Mouse (Mus musculus) adrenal gland, postnatal 10 days (tissue): ENCODE measurements around the gene Nt5m. TPM values are rescaled to one million over a fixed set of nuclear protein-coding genes. Genes with fewer than 3 reads are reported as not detected.

Experiments
- DNase-seq: peaks from one replicate; pipeline ENCODE4 v3.0.0; 2021; ENCODE audit warnings: mixed read lengths
- total RNA-seq, 2 experiments: library from RNA; stranded (reverse); gene quantifications; 2 replicates each; pipeline ENCODE4 v1.2.3; 2021

Gene Nt5m
- total RNA-seq, 2 experiments from 2014 or later, result 31.4 to 34.2 TPM

DNA sequence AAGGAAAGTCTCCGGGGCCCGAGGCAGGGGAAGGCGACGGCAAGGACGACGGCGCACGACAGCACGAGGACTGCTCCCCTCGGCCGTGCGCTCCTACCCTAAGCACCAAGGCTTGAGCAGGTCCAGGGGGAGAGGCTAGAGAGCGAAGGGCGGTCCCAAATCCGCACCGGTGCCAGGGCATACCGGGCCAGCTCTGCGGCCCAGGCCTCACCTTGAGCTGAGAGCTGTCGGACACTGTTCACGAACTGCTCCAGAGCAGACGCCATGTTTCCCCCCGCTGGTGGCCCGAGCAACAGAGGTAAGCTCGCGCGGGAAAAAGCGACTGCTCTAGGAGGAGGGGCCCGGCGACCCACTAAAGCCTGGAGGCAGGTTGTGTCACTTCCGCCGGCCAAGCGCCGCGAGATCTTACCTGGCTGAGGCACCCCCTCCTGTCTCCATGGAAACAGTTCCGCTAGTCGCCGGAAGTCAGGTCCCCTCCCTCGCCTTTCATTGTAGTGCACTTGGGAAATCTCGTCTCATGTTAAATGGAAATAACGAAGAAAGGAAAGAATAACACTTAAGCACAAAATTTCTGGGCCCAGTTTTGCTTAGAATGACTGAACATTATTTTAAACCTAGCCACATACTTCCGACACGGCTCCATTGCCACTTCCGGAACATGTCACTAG lies 346 bp downstream of the Nt5m start, which contains the start of gene Cops3:
Cops3 (minus strand) TSS at position 380 of the 668 bp plus-strand sequence.
- peak; percentile 96 for DNase-seq

DNA sequence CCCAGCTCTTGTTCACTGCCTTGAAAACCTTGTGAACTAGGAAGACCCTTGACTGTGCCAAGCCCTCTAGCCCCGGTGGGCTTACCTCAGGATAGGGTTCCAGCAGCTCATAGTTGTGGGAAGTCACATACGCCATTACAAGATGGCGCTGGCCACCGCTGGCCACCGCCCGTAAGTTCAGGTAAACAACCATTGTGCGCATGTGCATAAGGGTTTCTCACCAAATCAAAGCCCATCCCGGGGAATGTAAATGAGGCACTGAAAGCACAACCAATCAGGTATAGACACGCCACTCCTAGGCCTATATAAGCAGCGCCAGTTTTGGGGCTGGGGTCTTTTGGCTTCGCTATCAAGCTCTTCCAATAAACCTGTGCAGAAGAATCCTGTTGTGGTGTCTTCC lies 7.1 kb downstream of the Nt5m start:
- no peak for DNase-seq

- DNase-seq, result peak; percentile 45
Observed at GRCm38 (mm10) chr11:59847131-59847530, 7.9 kb downstream of the Nt5m start.

GRCm38 (mm10) chr11:59847891-59848884 lies 8.9 kb downstream of the Nt5m start:
- peak; percentile 88 for DNase-seq

GRCm38 (mm10) chr11:59852865-59853264 lies 13.6 kb downstream of the Nt5m start:
- DNase-seq, result no peak

DNA sequence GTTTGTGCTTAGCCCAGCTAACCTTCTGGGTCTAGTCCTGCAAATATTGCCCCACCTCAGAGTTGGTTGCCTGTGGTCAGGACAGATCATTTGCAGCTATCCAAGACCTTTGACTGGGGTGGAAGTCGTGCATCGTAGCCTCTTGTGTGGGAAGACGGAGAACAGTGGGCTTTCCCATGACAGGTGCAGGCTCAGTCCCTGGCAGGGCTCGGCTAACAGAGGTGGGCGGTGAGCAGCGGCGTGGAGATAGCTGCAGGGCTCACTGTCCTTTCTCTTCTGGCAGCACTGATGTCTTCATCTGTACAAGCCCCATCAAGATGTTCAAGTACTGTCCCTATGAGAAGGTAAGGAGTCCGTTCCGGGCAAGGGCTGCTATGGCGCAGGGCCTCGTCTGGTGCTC lies 21.2 kb downstream of the Nt5m start:
- DNase-seq, result no peak

DNA sequence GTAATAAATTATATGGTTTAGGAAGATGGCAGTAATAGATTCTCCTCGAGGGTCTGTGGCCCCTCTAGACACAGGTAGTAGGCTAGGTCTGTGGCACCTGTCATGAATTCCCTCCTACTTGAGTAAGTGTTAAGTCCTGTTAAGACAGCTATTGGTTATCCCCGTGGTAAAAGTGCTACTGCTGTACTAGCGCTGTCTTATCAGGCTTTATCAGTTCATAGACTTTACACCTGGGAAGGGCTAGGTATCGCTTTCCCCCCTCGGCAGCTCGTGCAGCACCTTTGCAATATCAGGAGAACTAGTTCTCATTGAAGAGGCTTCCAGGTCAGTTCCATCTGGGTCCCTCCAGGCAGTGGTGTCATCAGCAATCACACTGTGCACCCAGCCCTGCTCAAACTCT lies 25.1 kb downstream of the Nt5m start:
- DNase-seq, result no peak

DNA sequence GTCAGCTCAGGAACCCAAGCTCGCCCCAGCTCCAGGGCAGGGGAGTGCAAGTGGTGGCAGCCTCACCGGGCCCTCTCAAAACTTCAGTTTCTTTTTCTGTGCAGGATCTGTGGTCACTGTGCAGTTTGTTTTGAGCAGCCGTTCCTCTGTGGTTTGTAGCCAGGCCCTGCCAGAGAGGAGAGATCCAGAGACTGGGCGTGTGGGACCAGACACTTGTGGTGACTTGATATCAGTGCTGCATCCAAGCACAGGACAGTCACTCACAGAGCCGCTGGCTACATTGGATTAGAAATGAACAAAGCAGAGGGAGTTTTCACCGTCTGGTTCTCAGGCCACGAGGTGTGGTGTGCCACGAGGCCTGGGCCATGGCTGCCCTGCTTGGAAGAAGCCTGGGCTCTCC lies 32.9 kb downstream of the Nt5m start:
- no peak for DNase-seq

DNA sequence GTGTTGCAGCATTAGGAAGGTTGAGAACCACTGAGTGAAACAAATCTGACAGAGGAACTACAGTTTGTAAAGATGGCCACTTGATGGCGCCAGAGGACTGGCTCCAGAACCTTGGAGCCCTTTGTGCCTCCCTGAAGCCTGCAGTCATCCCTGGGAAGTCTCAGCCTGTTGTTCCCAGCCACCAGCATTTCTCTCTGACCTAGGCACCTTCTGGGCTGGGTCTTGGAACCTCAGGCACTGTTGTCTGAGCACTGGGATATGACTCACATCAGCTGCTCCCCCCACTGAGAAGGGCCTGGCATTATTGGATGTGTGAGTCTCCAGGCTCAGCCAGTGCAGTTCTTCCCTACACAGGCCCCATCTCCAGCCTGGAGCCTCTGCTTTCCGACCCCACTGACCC lies 40.8 kb downstream of the Nt5m start:
- peak; percentile 89 for DNase-seq

DNA sequence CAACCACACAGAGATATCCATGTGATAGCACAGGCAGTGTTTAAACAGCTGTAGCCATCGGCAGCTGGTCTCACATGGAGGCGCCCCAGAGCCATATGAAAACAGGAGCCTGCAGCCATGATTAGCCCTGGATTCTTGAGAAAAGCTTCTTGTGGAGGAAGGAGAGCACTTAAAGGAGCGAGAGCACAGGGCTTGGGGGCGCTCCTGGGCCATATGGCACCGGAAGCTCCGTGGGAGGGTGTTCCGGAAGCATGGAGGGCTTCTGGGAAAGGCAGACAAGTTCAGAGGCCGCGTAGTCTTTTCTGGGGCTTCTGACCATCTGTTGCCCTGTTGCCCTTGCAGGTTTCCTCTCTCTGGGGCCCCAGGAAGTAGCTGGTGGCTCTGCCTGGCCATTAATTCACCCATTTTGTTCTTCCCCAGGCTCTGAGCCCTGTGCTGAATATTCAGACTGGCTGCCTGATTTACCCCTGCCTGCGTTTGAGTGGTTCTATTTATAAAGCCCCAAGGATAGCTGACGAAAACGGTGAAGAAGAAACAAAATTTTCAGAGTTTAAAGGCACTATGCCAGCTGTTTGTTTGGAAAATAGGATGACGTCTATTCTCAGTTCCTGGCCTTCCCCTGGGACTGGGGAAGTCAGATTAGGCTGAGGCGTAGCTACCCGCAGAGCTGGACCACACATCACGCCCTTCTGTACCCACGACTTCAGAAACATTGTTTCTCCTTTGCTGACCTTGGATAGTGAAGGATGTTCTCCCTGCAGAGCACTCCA lies 46.2 kb downstream of the Nt5m start:
- DNase-seq, result peak; percentile 58

DNA sequence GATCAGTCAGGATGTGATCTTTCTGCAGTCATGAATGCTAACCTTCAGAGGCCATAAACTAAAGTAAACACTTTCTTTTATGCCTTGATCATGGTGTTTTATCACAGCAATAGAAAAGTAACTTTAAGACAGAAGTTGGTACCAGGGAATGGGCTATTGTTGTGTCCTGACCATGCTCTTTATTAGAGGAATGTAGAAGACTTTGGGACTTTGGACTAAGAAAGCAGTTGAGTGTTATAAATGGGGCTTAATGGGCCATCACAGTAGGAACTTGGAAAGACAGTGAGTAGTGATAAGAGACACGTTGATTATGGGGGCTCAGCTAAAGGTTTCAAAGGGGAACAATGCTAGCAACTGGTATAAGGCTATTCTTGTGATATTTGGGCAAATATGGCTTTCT lies 47.7 kb downstream of the Nt5m start:
- DNase-seq, result no peak

DNA sequence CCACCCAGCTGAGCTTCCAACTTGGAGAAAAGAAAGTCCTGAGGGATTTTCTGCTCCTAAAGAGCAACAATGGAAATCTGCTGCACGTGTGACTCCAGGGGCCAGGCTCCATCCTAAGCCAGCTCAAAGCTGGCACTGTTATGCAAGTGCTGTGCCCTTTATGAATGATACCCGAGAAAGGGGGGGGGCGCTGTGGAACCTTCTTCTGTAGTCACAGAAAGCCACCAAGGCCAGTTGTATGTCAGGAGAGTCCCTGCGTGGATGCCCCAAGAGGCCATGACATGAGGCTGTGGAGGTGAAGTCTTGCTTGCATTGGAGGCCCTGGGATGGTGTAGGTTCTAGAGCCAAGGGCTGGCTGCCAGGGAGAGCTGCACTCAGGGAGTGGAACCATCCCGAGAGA lies 48.9 kb downstream of the Nt5m start:
- DNase-seq, result peak; percentile 51

DNA sequence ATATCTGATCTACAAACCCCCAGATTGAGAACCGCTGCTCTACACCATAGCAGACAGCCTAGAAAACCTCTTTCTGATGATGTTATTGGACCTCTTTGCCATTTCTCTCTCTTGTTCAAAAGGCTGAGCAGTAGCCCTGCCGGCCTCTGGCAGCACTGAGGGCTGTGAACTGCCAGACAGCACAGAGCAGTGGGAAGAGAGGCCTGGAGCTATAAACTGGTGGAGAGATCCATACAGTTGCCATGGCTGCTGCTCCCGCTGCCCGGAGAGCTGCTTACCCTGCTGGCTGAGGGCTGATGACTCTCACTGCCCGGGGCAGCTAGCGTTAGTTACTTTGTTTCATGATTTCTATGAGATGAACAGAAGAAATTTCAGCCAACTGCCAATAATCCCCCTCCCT lies 52.6 kb downstream of the Nt5m start:
- no peak for DNase-seq

DNA sequence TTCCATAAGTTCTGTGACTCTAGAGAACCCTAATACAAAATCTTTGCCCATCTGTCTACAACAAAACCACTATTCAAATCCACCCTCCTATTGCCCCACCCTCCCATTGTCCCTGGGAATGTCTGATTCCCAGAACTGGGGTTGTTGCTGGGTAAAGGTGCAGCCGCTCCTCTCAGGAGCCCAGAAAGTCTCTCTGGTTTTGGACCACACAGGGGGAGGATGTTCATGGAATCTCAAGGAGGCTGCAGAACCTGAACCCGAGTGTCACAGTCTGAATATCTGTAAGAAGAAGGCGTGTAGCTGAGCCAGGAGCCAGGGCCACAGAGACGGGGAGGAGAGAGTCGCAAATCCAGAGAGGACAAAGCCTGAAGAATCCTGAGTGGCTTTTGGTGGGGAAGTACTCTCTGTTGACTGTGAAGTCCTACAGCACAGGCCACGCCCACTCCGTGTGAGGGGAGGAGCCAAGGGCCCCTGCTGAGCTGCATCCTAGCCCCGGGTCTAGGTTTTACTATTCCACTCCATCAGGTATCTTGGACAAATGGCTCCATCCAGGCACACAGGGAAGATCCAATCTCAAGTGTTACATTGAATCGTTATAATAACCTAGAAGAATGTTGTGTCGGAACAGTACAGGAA lies 54.0 kb downstream of the Nt5m start:
- DNase-seq, result no peak

- DNase-seq, result no peak
Observed at GRCm38 (mm10) chr11:59894916-59895315, 55.7 kb downstream of the Nt5m start.

- no peak for DNase-seq
Observed at GRCm38 (mm10) chr11:59895316-59895715, 56.1 kb downstream of the Nt5m start.

GRCm38 (mm10) chr11:59897981-59898599 lies 58.8 kb downstream of the Nt5m start:
- DNase-seq, result no peak

DNA sequence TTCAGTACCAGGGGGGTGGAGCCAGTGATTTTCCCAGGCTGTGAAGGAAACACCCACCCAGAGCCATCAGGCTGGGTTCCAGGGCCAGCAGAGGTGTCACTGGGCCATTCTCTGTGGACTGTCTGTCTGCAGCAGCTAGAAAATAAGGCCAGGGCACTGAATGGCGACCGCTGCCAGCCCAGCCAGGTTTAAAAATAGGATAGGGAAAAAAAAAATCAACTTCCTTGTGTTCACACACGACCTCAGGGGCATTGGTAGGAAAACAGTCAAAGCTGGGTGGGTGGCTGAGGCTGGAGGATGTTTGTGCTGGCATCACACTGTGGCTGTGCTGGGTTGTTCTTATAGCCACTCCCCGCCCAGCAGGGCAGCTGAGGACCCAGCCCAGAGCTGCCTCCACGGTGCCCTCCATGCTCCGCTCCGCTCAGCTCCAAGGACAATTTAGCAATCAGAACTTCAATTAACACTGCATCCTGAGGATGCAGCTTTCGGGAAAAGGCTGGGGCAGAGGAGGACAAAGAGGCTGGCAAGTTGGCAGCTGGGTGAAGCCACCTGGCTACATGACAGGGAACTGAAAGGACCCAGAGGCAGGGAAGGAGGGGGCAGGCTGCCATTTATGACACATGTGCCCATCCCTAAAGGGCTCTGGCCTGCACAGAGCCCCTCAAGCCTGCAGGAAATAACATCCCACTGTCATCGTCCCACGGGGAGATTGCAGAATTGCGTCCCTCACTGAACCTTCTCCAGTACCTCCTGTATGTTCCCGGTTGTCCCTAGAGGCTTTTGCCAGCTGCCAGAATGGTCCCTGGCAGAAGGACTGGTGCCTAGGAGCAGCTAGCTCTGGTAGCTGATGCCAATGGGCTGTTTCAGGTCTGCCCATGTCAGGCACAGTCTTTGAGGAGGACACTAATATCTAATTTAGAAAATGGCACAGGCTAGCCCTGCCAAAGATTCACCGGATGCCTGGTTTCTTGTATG lies 60.8 kb downstream of the Nt5m start:
- peak; percentile 67 for DNase-seq

DNA sequence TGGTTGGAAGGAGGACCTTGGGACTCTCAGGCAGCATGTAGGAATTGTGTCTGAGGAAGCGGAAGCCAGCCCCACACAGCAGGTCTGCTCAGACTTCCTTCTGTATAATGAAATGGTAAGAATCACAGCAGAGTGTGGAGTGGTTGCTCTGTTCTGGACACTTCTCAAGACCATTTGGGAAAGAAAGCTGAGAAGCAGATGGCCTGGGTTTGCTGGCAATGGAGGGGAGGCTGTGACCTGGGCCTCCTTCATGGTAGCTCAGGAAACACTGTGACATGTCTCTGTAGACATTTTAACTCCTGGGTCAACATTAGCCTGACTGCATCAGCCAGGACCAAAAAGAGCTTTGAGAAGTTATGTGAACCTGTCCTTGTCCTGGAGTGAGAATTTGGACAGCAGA lies 61.7 kb downstream of the Nt5m start:
- no peak for DNase-seq

DNA sequence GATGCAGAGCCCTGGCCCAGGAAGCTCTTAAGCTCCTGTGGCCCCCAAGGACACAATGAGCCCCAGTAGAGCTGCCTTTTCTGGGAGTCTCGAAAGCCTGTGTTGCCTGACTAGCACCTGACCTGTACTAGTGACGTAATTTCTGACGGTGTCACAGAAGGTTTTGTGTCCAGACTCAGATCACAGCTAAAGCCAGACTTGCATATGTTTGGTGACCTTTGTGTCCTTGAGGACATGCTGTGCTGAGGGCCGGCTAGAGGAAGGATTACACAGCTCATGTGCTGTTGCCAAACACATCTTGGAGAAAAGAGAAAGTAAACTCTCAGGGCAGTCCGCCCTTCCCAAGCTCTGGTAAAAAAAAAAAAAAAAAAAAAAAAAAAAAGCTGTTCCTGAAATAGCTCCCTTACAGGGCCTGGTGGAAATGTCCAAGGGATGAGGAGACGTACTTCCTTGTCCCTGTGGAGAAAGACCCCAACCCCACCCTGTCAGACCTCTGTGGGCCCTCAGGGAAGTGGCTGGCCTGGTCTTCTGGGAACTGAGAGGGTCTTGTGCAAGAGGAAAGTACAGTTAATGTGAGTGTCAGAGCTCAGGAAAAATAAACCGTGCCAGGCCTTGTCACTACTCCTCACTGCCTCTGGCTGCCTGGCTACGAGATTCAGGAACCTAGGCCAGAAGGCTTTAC lies 62.9 kb downstream of the Nt5m start:
- peak; percentile 68 for DNase-seq
